Comparison of ENCODE assay signal across 33 mouse cellular contexts in genomic region chr2:170543625-170544024, GRCm38 (mm10). TPM values are rescaled to one million over a fixed set of nuclear protein-coding genes. Genes with fewer than 3 reads are reported as not detected.
"Had no signal": no experiment of that assay in that cellular context is flagged by ENCODE, and none has a peak within 500 bp of the region (broad histone marks: within the 10 kb centered on the region; RNA-seq: fewer than 3 reads in every experiment).

No protein-coding gene starts in this region.

- H3K36me3 ChIP-seq: heart, embryonic 13.5 days; heart, embryonic 15.5 days; hindbrain, embryonic 13.5 days; hindbrain, embryonic 15.5 days; kidney, embryonic 15.5 days; limb, embryonic 10.5 days; limb, embryonic 12.5 days had no signal

- H3K9ac ChIP-seq: heart, embryonic 13.5 days; heart, embryonic 15.5 days; hindbrain, embryonic 13.5 days; hindbrain, embryonic 15.5 days; kidney, embryonic 15.5 days; limb, embryonic 12.5 days had no signal

- H3K4me2 ChIP-seq: heart, embryonic 11.5 days; heart, embryonic 13.5 days; heart, embryonic 15.5 days; hindbrain, embryonic 13.5 days; hindbrain, embryonic 15.5 days; kidney, embryonic 15.5 days; limb, embryonic 12.5 days had no signal

- H3K27ac ChIP-seq: gastrocnemius, adult 2 months; heart, adult 2 months; heart, embryonic 13.5 days; heart, embryonic 15.5 days; hindbrain, embryonic 13.5 days; hindbrain, embryonic 15.5 days; hindbrain, postnatal 0 days; kidney, embryonic 15.5 days; kidney, postnatal 0 days; layer of hippocampus, adult 2 months; left cerebral cortex, adult 2 months; limb, embryonic 10.5 days; limb, embryonic 12.5 days had no signal

- DNase-seq: gastrocnemius, adult 2 months; gastrocnemius, postnatal 10 days; gastrocnemius, postnatal 25 days; heart, adult 2 months; heart, postnatal 14 days; heart, postnatal 36 days; kidney, adult 11 months had no signal

- H3K27me3 ChIP-seq: heart, embryonic 13.5 days; hindbrain, embryonic 13.5 days; hindbrain, embryonic 15.5 days; kidney, embryonic 15.5 days; limb, embryonic 12.5 days had no signal

- H3K4me3 ChIP-seq: gastrocnemius, adult 2 months; heart, adult 2 months; heart, embryonic 13.5 days; heart, embryonic 15.5 days; hindbrain, embryonic 13.5 days; hindbrain, embryonic 15.5 days; kidney, embryonic 15.5 days; layer of hippocampus, adult 2 months; left cerebral cortex, adult 2 months; limb, embryonic 10.5 days; limb, embryonic 12.5 days had no signal

- ATAC-seq: hindbrain, postnatal 0 days; intestine, embryonic 16.5 days had no signal

- H3K9me3 ChIP-seq: heart, embryonic 13.5 days; heart, embryonic 15.5 days; hindbrain, embryonic 13.5 days; hindbrain, embryonic 15.5 days; kidney, embryonic 15.5 days; limb, embryonic 10.5 days; limb, embryonic 12.5 days had no signal

RNA-seq across cellular contexts. Expression of gene Cyp24a1, which starts 46.7 kb away (rescaled TPM):
- total RNA-seq: gastrocnemius, adult 2 months; gastrocnemius, postnatal 10 days; gastrocnemius, postnatal 25 days; gastrocnemius, postnatal 4 days; granulocyte monocyte progenitor cell, adult 5-6 weeks; heart, adult 2 months; heart, postnatal 14 days; heart, postnatal 36 days; hematopoietic stem cell, adult 5-6 weeks; hindbrain, postnatal 0 days; layer of hippocampus, adult 2 months; layer of hippocampus, postnatal 10 days; layer of hippocampus, postnatal 25 days; left cerebral cortex, adult 2 months; left cerebral cortex, postnatal 14 days; left cerebral cortex, postnatal 36 days had no signal
- polyA plus RNA-seq: heart, adult 2 months; heart, embryonic 11.5 days; heart, embryonic 13.5 days; heart, embryonic 15.5 days; heart, postnatal 0 days; hindbrain, embryonic 13.5 days; intestine, embryonic 14.5 days; intestine, embryonic 16.5 days; limb, embryonic 10.5 days; limb, embryonic 12.5 days had no signal

RNA-seq across cellular contexts. Expression of gene 4930470P17Rik, which starts 58.2 kb away (rescaled TPM):
- total RNA-seq: gastrocnemius, adult 2 months; gastrocnemius, postnatal 10 days; gastrocnemius, postnatal 25 days; gastrocnemius, postnatal 4 days; granulocyte monocyte progenitor cell, adult 5-6 weeks; heart, adult 2 months; heart, postnatal 14 days; heart, postnatal 36 days; hematopoietic stem cell, adult 5-6 weeks; hindbrain, postnatal 0 days; layer of hippocampus, adult 2 months; layer of hippocampus, postnatal 10 days; layer of hippocampus, postnatal 25 days; left cerebral cortex, adult 2 months; left cerebral cortex, postnatal 14 days; left cerebral cortex, postnatal 36 days had no signal
- polyA plus RNA-seq: frontal cortex, adult 2 months; heart, adult 2 months; heart, embryonic 11.5 days; heart, embryonic 13.5 days; heart, embryonic 15.5 days; heart, postnatal 0 days; hindbrain, embryonic 11.5 days; hindbrain, embryonic 13.5 days; intestine, embryonic 14.5 days; intestine, embryonic 16.5 days; kidney, adult 2 months; kidney, embryonic 15.5 days; kidney, postnatal 0 days; limb, embryonic 10.5 days; limb, embryonic 12.5 days; limb, embryonic 14.5 days had no signal
